Mouse (Mus musculus): Measurements from ENCODE around the gene Dazap2.

GRCm38 (mm10) chr15:100566531-100566930 lies 48.6 kb upstream of the Dazap2 start:
- TF ChIP-seq POLR2A (IDR thresholded peaks at IDR 0.05; ENCODE audit: borderline replicate concordance, extremely low read depth, low read depth, low read length) (no peak), CTCF (IDR thresholded peaks at IDR 0.05; ENCODE audit: insufficient read depth, low read length) (no peak)
